Mouse (Mus musculus) frontal cortex, postnatal 14 days (tissue): ENCODE results near the gene Pgap3.

Source experiments
- DNase-seq, 2 experiments: peaks; one replicate each; pipeline ENCODE4 v3.0.0; 2022; ENCODE audit warnings: low spot score in 2 of 2

The Pgap3 gene

GRCm38 (mm10) chr11:98400161-98400726 lies at the start of gene Pgap3:
Gene Pgap3, minus strand, starts transcription at chr11:98400490.
- DNase-seq: peak; percentile 83 to 87

- no peak for DNase-seq
Observed at GRCm38 (mm10) chr11:98449419-98449818, 49.1 kb upstream of the Pgap3 start.

GRCm38 (mm10) chr11:98448191-98448790 lies 48.0 kb upstream of the Pgap3 start:
- no peak for DNase-seq

- no peak for DNase-seq
Observed at GRCm38 (mm10) chr11:98447475-98447834, 47.2 kb upstream of the Pgap3 start.

GRCm38 (mm10) chr11:98446562-98447474 lies 46.5 kb upstream of the Pgap3 start:
- no peak for DNase-seq

- DNase-seq: no peak
Observed at GRCm38 (mm10) chr11:98446213-98446561, 45.9 kb upstream of the Pgap3 start, which contains the start of gene Grb7. Gene Grb7, plus strand, starts transcription at chr11:98446394.

GRCm38 (mm10) chr11:98445679-98446078 lies 45.4 kb upstream of the Pgap3 start:
- no peak for DNase-seq

GRCm38 (mm10) chr11:98445238-98445637 lies 44.9 kb upstream of the Pgap3 start:
- DNase-seq: no peak

- no peak for DNase-seq
Observed at GRCm38 (mm10) chr11:98443688-98444087, 43.4 kb upstream of the Pgap3 start.

DNA sequence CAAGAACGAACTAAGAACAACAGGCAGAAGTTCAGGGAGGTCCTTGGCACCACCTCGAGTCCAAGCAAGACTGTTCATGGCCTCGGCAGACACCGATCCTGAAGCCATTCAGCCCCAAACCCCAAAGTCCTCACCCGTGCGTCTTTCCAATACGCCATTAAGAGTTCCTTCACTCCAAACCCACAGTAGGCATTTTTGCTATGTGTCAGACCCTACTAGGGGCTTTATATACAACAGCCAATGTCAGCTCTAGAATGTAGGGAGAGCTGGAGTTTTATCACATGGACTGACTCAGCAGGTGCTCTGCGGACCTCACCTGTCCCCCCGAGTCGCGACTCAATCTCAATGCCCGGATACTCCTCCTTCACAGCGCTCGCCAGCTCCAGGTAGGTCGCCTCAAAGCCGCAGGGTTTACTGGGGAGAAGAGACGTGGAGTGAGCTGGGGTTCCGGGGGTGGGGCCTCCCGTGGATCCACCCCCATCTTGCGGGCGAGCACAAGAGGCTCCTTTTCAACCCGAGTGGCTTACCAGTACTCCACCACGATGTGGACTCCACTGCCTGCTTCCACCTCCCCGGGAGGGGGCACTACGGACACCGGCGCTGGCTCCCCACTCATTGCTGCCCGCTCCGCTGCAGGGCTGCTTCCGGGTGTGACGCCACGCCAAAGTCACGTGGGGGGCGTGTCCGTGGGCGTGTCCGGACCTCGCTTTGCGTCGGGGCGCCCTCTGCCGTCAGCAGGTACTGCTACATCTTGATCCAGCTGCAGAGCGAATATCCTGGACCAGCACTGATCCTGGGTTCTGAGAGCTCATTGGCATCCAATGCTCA lies 38.3 kb upstream of the Pgap3 start, which contains the start of gene Mien1:
Mien1 (minus strand) TSS at position 661 of the 828 bp plus-strand sequence.
- DNase-seq: peak; percentile 89 to 96

- no peak for DNase-seq
Observed at GRCm38 (mm10) chr11:98437441-98437840, 37.2 kb upstream of the Pgap3 start.

GRCm38 (mm10) chr11:98435723-98436122 lies 35.4 kb upstream of the Pgap3 start:
- no peak for DNase-seq

- no peak for DNase-seq
Observed at GRCm38 (mm10) chr11:98431743-98432502, 31.6 kb upstream of the Pgap3 start.

- DNase-seq: no peak
Observed at GRCm38 (mm10) chr11:98428436-98428835, 28.1 kb upstream of the Pgap3 start.

GRCm38 (mm10) chr11:98426592-98426991 lies 26.3 kb upstream of the Pgap3 start:
- no peak for DNase-seq

- DNase-seq: no peak
Observed at GRCm38 (mm10) chr11:98418939-98419547, 18.8 kb upstream of the Pgap3 start.

DNA sequence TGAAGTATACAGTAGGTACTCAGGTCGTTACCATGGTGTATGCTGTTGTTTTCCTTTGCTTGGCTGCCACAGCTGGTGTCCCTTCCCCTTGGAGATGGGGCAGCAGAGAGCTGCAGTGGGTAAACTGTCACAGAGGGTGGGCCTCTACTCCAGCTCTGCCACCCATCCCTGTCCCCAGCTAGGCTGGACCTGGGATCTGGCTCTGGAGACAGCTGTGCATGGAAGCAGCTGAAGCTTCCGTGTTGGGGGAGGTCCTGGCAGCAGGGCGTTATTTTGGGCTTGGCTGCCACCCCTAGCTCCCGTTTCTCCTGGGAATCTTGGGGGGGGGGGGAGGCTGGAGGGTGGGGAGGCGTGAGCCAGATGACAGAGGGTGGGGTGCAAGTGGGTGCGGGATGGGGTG lies 18.0 kb upstream of the Pgap3 start:
- no peak for DNase-seq

DNA sequence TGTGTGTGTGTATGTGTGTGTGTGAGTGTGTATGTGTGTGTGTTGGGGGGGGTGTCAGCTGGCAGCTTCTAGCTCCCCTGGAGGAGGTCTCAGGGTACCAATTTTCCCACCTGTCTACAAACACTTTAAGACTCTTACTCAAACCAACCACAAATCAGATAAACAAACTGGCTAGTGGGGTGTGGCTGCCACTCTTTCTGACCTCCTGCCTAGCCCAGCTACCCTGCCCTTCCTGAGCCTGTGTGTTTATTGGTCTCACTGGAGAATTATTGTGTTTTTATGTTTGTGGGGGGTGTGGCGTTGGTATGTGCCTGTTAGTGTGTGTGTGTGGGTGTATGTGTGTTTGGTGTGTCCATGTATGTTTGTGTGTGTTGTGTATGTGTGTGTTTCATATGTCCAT lies 16.8 kb upstream of the Pgap3 start:
- no peak for DNase-seq

DNA sequence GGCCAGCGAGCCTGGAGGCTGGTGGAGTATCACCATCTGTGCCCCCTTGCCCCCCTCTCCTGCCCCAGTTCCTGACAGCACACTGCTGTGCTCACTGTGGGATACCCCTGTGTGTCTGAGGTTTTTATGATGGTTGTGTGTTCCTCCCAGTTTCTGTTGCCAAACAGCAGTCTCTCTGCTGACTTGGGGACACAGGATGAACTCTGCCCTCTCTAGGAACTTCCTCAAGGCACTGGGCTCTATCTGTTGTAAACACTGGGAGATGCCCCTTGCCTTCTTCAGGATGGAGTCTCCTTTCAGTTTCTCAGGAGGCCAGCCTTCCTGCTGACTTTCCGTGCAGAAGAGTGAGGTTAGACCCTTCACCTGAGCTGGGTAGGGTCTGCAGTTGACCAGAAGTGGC lies 13.9 kb upstream of the Pgap3 start:
- DNase-seq: no peak

GRCm38 (mm10) chr11:98413731-98414130 lies 13.4 kb upstream of the Pgap3 start:
- DNase-seq: no peak
